Mouse (Mus musculus) neural tube, embryonic 11.5 days (tissue): ENCODE results near the gene Cda. TPM values are rescaled to one million over a fixed set of nuclear protein-coding genes. Genes with fewer than 3 reads are reported as not detected.

Experiments
- ATAC-seq: fragments of 200-750 bp; cut with Nextera tagmentation; 2 replicates; pipeline ENCODE4 v1.8.0; 2017; ENCODE audit warnings: moderate number of reproducible peaks, mild to moderate bottlenecking, moderate TSS enrichment, moderate library complexity; ENCODE audit not compliant: insufficient read depth, low FRiP score, low TSS enrichment
- DNase-seq: peaks from one replicate; pipeline ENCODE4 v3.0.0-alpha.2; 2015; ENCODE audit warnings: low spot score
- H3K27ac ChIP-seq: fragments of 300-500 bp; sonication (generic); 2 replicates; pipeline ENCODE4 v1.5.1; 2014; ENCODE audit warnings: low read depth, mild to moderate bottlenecking, low read length
- H3K27me3 ChIP-seq: fragments of 300-500 bp; sonication (generic); 2 replicates; pipeline ENCODE4 v1.6.1; 2014; ENCODE audit warnings: mild to moderate bottlenecking, low read length, mixed read lengths; ENCODE audit not compliant: control insufficient read depth, insufficient read depth
- H3K36me3 ChIP-seq: fragments of 300-500 bp; sonication (generic); 2 replicates; pipeline ENCODE4 v1.6.1; 2014; ENCODE audit warnings: mild to moderate bottlenecking, low read length, moderate library complexity, mixed read lengths; ENCODE audit not compliant: control insufficient read depth, insufficient read depth
- H3K4me1 ChIP-seq: fragments of 300-500 bp; sonication (generic); 2 replicates; pipeline ENCODE4 v1.6.1; 2014; ENCODE audit warnings: low read length, mixed read lengths; ENCODE audit not compliant: control insufficient read depth, insufficient read depth
- H3K4me2 ChIP-seq: fragments of 300-500 bp; sonication (generic); 2 replicates; pipeline ENCODE4 v1.6.1; 2014; ENCODE audit warnings: low read depth, mild to moderate bottlenecking, moderate library complexity
- H3K4me3 ChIP-seq: fragments of 300-500 bp; sonication (generic); 2 replicates; pipeline ENCODE4 v1.5.1; 2014; ENCODE audit warnings: low read depth, low read length
- H3K9ac ChIP-seq: fragments of 300-500 bp; sonication (generic); 2 replicates; pipeline ENCODE4 v1.6.1; 2014; ENCODE audit warnings: mild to moderate bottlenecking, low read length
- H3K9me3 ChIP-seq: fragments of 300-500 bp; sonication (generic); 2 replicates; pipeline ENCODE4 v1.6.1; 2016; ENCODE audit warnings: low read length; ENCODE audit not compliant: control insufficient read depth
- WGBS: fragments of 180-500 bp; shearing (Covaris S2); extraction: QIAGEN DNeasy Blood & Tissue Kit; methylation state at CpG from one replicate; pipeline ENCODE4 v1.1.7; 2014; 5-methylcytosine and 5-hydroxymethylcytosine counted together
- microRNA-seq: library from miRNA; unstranded; fragments of <30 nt; microRNA quantifications from one replicate; pipeline ENCODE4, GENCODE M21; 2016
- polyA plus RNA-seq: library from polyadenylated mRNA; unstranded; fragments of >200 nt; fragmentation: Nextera tagmentation; extraction: Ambion mirVana; gene quantifications from 2 replicates; pipeline ENCODE4 v1.2.1, GENCODE M21; 2014

Gene Cda
- polyA plus RNA-seq, 1 experiment from 2014 or later = 3.5 TPM

DNA sequence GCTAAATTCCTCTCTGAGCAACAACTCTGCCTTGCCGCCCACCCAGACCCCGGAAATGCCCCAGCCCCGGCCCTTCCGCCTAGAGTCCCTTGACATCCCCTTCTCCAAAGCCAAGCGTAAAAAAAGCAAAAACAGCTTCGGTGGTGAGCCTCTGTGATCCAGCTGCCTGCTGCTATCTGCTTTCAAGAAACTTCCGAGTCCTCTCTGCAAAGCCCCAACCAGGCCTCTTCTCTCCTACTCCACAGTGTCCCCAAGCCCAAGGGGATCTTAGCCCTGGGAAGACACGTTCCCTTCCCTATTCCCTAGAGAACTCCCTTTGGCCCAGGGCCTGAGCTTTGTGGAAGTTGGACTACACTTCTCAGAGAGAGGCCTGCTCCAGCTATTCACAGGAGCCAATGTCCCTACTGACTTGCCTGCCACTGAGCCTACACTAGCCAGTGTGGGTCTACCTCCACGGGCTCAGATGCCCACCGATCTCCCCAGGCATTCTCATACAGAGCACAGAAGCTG lies 66.5 kb downstream of the Cda start:
- no peak overlapping the region for H3K27ac ChIP-seq

DNA sequence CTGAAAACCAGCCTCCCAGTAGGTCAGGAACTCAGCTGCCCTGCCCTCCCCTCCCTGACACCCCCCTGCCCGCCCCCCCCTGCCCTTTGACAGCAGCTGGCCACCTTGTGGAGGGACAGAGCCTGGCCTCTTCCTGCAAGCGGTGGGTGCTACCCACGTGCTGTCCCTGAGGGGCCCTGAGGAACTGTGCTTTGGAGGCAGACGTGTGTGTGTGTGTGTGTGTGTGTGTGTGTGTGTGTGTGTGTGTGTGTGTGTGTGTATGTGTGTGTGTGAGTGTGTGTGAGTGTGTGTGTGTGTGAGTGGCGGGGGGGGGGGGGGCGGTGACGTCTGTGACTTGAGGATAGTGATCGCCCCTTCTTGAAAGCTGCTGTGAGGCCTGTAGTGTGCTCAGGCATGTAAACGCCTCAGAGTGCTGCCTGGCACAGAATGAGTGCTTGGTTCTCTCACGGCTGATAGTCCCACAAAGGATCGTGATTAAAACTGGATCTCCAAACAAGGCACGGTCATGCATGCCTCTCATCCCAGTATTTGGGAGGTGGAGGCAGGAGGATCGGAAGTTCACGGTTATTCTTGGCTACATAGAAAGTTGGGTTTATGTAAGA lies 73.7 kb downstream of the Cda start:
- ATAC-seq = no peak
- Histone ChIP-seq H3K36me3 (no peaks in the 10 kb centered on the region), H3K27ac (no peak overlapping the region), H3K27me3 (no peaks in the 10 kb centered on the region), H3K4me2 (no peak overlapping the region), H3K4me3 (no peak overlapping the region), H3K9ac (no peak overlapping the region), H3K4me1 (no peaks in the 10 kb centered on the region), H3K9me3 (no peaks in the 10 kb centered on the region)
- no peak for DNase-seq
- WGBS = 88% methylated on average over 9 of the region's 14 CpGs

More for the DNA sequence above, 66.5 kb downstream of the Cda start:
- Histone ChIP-seq H3K4me3 (no peak overlapping the region), H3K4me2 (no peak overlapping the region), H3K9ac (no peak overlapping the region), H3K4me1 (peaks cover 14% of the 10 kb centered on the region), H3K9me3 (no peaks in the 10 kb centered on the region), H3K27me3 (no peaks in the 10 kb centered on the region), H3K36me3 (no peaks in the 10 kb centered on the region)
- no peak for ATAC-seq
- DNase-seq = no peak
- 84% methylated on average over 10 of the region's 10 CpGs for WGBS

DNA sequence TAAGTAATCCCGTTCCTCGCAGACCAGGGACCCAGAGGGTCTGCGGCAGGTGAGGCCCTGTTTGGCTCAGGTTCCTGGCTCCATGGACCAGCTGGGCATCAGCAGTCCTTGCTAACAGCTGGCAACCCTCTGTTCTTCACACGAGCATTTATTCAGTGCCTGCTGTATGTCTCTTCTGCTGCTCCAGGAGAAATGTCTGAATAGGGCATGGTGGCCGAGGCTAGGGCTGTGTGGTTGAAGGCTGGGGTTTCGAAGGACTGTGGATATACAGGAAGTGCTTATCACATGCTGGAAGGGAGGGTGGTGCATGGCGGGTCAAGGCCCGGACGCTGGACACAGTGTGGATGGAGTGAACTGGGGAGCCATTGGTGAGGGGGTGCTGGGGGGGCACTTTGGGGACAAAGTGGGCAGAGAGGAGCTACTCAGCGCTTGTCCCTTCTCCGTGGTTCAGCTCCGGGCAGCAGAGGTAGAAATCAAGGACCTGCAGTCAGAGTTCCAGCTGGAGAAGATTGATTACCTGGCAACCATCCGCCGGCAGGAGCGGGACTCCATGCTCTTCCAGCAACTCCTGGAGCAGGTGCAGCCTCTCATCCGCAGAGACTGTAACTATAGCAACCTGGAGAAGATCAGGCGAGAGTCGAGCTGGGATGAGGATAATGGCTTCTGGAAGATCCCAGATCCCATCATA lies 74.4 kb downstream of the Cda start:
- H3K4me1 ChIP-seq = no peaks in the 10 kb centered on the region
- H3K27ac ChIP-seq = no peak overlapping the region
- DNase-seq (peak; percentile 38), ATAC-seq (no peak)
- no peak overlapping the region for H3K9ac ChIP-seq
- H3K4me2 ChIP-seq = no peak overlapping the region
- H3K27me3 ChIP-seq = no peaks in the 10 kb centered on the region
- H3K36me3 ChIP-seq = no peaks in the 10 kb centered on the region
- H3K9me3 ChIP-seq = no peaks in the 10 kb centered on the region
- H3K4me3 ChIP-seq = no peak overlapping the region
- 78% methylated on average over 18 of the region's 18 CpGs for WGBS

DNA sequence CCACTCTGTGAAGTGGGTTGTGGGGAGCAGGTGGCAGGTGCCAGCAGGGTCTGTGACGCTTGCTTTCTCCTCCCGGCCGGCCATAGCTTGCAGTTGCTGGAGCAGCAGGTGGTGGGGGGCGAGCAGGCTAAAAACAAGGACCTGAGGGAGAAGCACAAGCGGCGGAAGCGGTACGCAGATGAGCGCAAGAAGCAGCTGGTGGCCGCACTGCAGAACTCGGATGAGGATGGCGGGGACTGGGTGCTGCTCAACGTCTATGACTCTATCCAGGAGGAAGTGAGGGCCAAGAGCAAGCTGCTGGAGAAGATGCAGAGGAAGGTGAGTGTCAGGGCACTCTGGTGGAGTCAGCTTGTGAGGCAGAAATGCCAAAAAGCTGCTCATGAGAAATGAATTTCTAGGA lies 75.8 kb downstream of the Cda start:
- no peak overlapping the region for H3K4me3 ChIP-seq
- H3K36me3 ChIP-seq = no peaks in the 10 kb centered on the region
- H3K9ac ChIP-seq = no peak overlapping the region
- no peak for ATAC-seq
- DNase-seq = no peak
- no peak overlapping the region for H3K27ac ChIP-seq
- no peak overlapping the region for H3K4me2 ChIP-seq
- H3K27me3 ChIP-seq = no peaks in the 10 kb centered on the region
- WGBS = 92% methylated on average over 13 of the region's 13 CpGs
- H3K4me1 ChIP-seq = no peaks in the 10 kb centered on the region
- no peaks in the 10 kb centered on the region for H3K9me3 ChIP-seq

DNA sequence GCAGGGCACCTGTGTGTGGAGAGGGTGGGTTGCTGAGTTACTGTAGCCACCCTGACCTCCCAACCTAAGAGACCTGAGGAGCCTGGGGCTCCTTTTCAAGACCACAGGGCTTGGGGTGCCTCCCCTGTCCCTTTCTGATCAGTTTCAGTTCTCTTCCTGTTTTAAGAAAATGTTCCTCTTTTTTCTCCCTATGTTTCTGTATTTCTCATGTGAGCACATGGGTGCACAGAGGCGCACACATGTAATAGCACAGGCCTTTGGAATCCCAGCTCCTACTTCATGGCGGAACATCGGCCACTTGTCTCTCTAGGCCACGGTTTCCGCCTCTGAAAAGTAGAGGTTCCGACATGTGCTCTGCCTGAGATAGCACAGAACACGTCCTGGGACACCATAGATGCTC lies 79.1 kb downstream of the Cda start:
- ATAC-seq (no peak), DNase-seq (no peak)
- Histone ChIP-seq H3K27ac (no peak overlapping the region), H3K9me3 (no peaks in the 10 kb centered on the region), H3K27me3 (no peaks in the 10 kb centered on the region), H3K36me3 (no peaks in the 10 kb centered on the region), H3K9ac (no peak overlapping the region), H3K4me2 (no peak overlapping the region), H3K4me3 (no peak overlapping the region), H3K4me1 (no peaks in the 10 kb centered on the region)
- 89% methylated on average over 7 of the region's 7 CpGs for WGBS

Small RNA genes within 50 kb of the gene (microRNA-seq; reads per million reads assigned to microRNA genes)
- gene Gm27646 (not detected), gene Mir7019 (0.78 reads per million)

Other genes starting within 250 kb of the Cda start
- 175 TPM in 2 replicates for gene Hp1bp3, start 151.7 kb downstream of the Cda start, polyA plus RNA-seq
- 1.6 and 1.8 TPM in 2 replicates for gene Sh2d5, start 117.6 kb downstream of the Cda start, polyA plus RNA-seq
- gene Kif17, start 117.6 kb downstream of the Cda start, polyA plus RNA-seq = 0.37 and 0.46 TPM in 2 replicates
- 231 and 247 TPM in 2 replicates for gene Ddost, start 63.3 kb downstream of the Cda start, polyA plus RNA-seq
- gene Pink1, start 41.7 kb downstream of the Cda start, polyA plus RNA-seq = 26.5 and 29.3 TPM in 2 replicates
- not detected in 2 replicates for gene Fam43b, start 28.5 kb upstream of the Cda start, polyA plus RNA-seq
- 19.3 and 22.8 TPM in 2 replicates for gene Mul1, start 66.7 kb upstream of the Cda start, polyA plus RNA-seq
- gene Camk2n1, start 86.3 kb upstream of the Cda start, polyA plus RNA-seq = 6.0 TPM in 2 replicates